Mouse (Mus musculus) forebrain, embryonic 12.5 days (tissue): ENCODE data around the gene Mast4. TPM values are rescaled to one million over a fixed set of nuclear protein-coding genes. Genes with fewer than 3 reads are reported as not detected.

Source experiments
- ATAC-seq: fragments of 200-750 bp; cut with Nextera tagmentation; 2 replicates; pipeline ENCODE4 v1.8.0; 2017; ENCODE audit warnings: moderate TSS enrichment; ENCODE audit not compliant: low FRiP score
- H3K27ac ChIP-seq: fragments of 300-500 bp; sonication (generic); 2 replicates; pipeline ENCODE4 v1.5.1; 2016; ENCODE audit warnings: mild to moderate bottlenecking
- H3K27me3 ChIP-seq: fragments of 300-500 bp; sonication (generic); 2 replicates; pipeline ENCODE4 v1.6.1; 2016; ENCODE audit warnings: mild to moderate bottlenecking
- H3K36me3 ChIP-seq: fragments of 300-500 bp; sonication (generic); replicated peaks from 2 replicates; pipeline ENCODE4 v1.6.1; 2016; ENCODE audit warnings: mild to moderate bottlenecking
- H3K4me1 ChIP-seq: fragments of 300-500 bp; sonication (generic); 2 replicates; pipeline ENCODE4 v1.6.1; 2016
- H3K4me2 ChIP-seq: fragments of 300-500 bp; sonication (generic); 2 replicates; pipeline ENCODE4 v1.6.1; 2016; ENCODE audit warnings: mild to moderate bottlenecking, moderate library complexity
- H3K4me3 ChIP-seq: fragments of 300-500 bp; sonication (generic); replicated peaks from 2 replicates; pipeline ENCODE4 v1.5.1; 2016; ENCODE audit warnings: mild to moderate bottlenecking
- H3K9ac ChIP-seq: fragments of 300-500 bp; sonication (generic); 2 replicates; pipeline ENCODE4 v1.6.1; 2016; ENCODE audit warnings: mild to moderate bottlenecking
- H3K9me3 ChIP-seq: fragments of 300-500 bp; sonication (generic); 2 replicates; pipeline ENCODE4 v1.6.1; 2016
- WGBS: fragments of 180-500 bp; shearing (Covaris S2); methylation state at CpG from one replicate; pipeline ENCODE4 v1.1.7; 2016; 5-methylcytosine and 5-hydroxymethylcytosine counted together
- polyA plus RNA-seq: library from polyadenylated mRNA; unstranded; fragments of >200 nt; fragmentation: Nextera tagmentation; extraction: Ambion mirVana; gene quantifications from 2 replicates; pipeline ENCODE4 v1.2.1, GENCODE M21; 2016

The Mast4 gene
- polyA plus RNA-seq, 1 experiment from 2014 or later: 21.5 TPM

DNA sequence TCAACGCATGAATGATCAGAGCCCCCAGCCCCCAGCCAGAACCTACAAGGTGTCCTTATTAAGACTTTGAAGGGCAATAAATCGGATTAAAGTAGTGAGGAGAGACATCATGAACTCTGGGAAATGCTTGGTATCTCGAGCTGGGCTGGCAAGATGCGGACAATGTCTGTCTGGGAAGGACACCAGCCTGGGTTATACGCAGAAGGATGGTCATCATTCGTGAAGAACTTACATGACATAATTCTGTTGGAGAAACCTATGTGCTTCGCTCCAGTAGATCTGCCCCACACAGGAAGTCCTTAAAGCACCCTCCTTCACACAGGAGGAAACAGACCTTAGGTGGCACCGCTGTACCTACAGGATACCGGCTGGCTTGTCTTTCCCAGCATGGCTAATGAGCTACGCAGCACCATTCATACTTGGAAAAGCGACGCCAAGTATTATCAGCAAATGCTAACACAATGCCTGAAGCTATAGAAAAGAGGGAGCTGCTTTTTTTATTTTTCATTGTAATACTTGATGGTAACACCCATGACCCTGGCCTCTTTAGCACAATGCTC lies 456.5 kb downstream of the Mast4 start:
- Histone ChIP-seq H3K9ac (no peak overlapping the region), H3K4me1 (peaks cover 32% of the 10 kb centered on the region), H3K27ac (no peak overlapping the region), H3K36me3 (no peaks in the 10 kb centered on the region), H3K27me3 (no peaks in the 10 kb centered on the region), H3K4me2 (no peak overlapping the region), H3K4me3 (no peak overlapping the region), H3K9me3 (no peaks in the 10 kb centered on the region)
- no peak for ATAC-seq
- 67% methylated on average over 12 of the region's 12 CpGs for WGBS

DNA sequence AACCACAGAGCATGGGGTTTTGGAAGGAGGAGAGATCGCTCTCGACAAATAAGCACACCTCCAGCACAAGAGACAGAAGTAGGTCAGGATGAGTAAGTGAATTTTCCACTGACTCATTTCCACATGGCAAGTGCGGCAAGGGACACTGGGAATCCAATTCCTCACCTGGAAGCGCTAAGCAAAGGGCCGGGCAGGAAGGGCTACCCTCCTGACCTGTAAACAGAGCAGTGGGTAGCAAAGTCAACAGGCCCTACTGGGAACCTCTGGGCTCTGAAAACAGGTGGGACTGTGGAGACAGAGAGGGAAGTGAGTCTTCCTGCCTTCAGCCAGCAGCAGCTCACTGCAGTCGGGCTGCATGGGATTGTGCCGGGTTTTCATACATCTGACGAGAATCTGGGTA lies 457.1 kb downstream of the Mast4 start:
- WGBS: 85% methylated on average over 8 of the region's 8 CpGs
- H3K4me1 ChIP-seq: peaks cover 36% of the 10 kb centered on the region
- no peak overlapping the region for H3K4me2 ChIP-seq
- no peak overlapping the region for H3K27ac ChIP-seq
- no peak overlapping the region for H3K9ac ChIP-seq
- H3K4me3 ChIP-seq: no peak overlapping the region
- H3K36me3 ChIP-seq: no peaks in the 10 kb centered on the region
- no peaks in the 10 kb centered on the region for H3K27me3 ChIP-seq
- H3K9me3 ChIP-seq: no peaks in the 10 kb centered on the region
- ATAC-seq: no peak

DNA sequence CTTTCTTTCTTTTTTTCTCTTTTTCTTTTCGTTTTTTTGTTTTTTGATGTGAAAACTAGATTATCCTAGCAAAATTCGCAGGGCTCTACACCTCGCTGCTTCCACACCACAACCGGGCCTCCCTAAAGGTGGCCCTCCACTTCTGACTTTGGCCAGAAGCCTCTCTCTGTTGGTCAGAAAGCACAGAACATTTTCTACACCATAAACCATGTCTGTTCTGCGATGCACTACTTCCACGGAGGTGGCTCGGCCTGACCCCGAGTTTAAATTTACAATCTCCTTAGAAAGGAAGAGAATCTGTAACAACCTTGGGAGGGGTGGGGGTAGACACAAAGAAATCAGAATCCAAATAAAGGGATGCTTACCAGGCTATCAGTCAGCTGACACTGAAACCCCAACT lies 458.8 kb downstream of the Mast4 start:
- H3K36me3 ChIP-seq: no peaks in the 10 kb centered on the region
- H3K9me3 ChIP-seq: no peaks in the 10 kb centered on the region
- H3K4me1 ChIP-seq: peaks cover 39% of the 10 kb centered on the region
- no peaks in the 10 kb centered on the region for H3K27me3 ChIP-seq
- ATAC-seq: no peak
- H3K4me2 ChIP-seq: no peak overlapping the region
- 55% methylated on average over 8 of the region's 8 CpGs for WGBS
- no peak overlapping the region for H3K4me3 ChIP-seq
- H3K27ac ChIP-seq: no peak overlapping the region
- H3K9ac ChIP-seq: no peak overlapping the region

DNA sequence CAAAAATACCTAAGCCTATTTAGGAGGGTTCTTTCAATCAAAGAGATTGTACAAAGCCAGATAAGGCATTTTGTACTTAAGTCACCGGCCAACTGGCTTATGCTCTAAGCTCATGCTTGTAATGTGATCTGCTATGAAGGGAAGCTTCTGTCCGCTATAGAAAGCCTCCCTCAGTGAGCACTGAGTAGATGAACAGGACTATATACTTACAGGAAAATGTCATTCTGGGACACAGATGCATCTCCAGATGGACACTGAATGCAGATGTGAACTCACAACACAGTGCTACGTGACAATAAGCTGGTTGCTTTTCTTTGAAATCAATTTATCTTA lies 459.2 kb downstream of the Mast4 start:
- Histone ChIP-seq H3K4me2 (no peak overlapping the region), H3K9ac (no peak overlapping the region), H3K9me3 (no peaks in the 10 kb centered on the region), H3K27ac (no peak overlapping the region), H3K4me1 (peaks cover 39% of the 10 kb centered on the region), H3K4me3 (no peak overlapping the region), H3K27me3 (no peaks in the 10 kb centered on the region), H3K36me3 (no peaks in the 10 kb centered on the region)
- ATAC-seq: no peak
- WGBS: 44% methylated on average over 3 of the region's 3 CpGs

DNA sequence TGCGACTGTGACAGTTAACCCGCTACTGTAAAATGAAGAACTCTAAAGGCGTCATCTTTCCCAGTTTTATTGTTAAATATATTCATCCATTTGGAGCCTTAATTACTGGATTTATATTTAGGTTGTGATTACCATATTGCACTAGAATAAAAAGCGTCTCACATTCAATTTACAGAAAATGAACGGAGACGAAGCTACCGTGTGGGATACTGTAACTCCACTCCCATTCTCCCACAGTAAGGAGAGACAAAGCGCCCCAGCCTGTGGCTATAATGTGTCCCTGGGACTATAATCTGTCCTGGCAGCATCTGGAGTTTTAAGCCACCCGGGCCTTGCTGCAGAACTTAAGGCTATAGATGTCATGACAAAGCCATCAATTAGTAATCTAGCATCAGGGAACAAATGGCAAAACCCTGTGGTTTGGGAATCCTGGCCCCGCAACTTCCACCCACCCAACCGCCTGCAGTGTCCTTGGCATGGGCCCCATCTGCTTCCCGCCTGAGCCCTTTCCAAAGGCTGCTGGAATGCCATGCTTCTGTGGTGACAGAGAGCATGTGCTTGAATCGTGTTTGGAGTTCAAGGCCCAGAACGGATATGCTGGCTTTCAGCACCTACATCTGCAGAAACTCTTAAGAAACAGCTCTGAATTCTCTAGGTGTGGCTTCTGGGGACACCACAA lies 459.7 kb downstream of the Mast4 start:
- no peaks in the 10 kb centered on the region for H3K36me3 ChIP-seq
- H3K4me2 ChIP-seq: no peak overlapping the region
- ATAC-seq: no peak
- no peaks in the 10 kb centered on the region for H3K27me3 ChIP-seq
- no peaks in the 10 kb centered on the region for H3K9me3 ChIP-seq
- H3K4me1 ChIP-seq: peaks cover 39% of the 10 kb centered on the region
- no peak overlapping the region for H3K4me3 ChIP-seq
- 75% methylated on average over 14 of the region's 14 CpGs for WGBS
- H3K27ac ChIP-seq: no peak overlapping the region
- no peak overlapping the region for H3K9ac ChIP-seq

DNA sequence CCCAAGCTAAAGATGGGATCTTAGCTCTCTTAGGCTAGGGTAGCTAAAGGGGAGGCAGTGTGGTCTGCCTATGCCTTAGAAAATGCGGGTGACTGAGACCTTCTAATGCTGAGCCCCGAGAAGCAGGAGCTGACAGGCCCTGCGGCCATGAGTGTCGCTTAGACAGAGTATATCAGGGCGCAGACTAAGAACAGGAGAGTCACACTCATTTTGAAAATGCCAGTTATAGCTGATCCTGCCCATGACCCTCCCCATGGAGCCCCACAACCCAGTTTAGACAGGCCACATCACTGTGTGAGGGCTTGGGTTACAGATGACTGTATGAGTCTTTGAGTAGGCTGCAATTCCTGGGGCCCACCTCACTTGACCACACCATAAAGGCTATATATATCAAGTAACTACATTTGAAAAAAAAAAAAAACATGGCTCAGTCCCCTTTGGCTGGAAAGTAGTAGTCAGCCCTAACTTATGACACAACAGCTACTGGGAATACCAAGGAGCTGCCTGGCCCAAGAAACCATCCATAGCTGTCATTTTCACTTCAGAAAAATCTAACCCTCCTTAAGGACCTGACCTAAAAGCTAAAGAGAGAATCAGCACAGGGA lies 460.8 kb downstream of the Mast4 start:
- Histone ChIP-seq H3K4me2 (no peak overlapping the region), H3K27ac (no peak overlapping the region), H3K27me3 (no peaks in the 10 kb centered on the region), H3K36me3 (no peaks in the 10 kb centered on the region), H3K9me3 (peaks cover 3% of the 10 kb centered on the region), H3K4me1 (peaks cover 36% of the 10 kb centered on the region), H3K4me3 (no peak overlapping the region), H3K9ac (no peak overlapping the region)
- 98% methylated on average over 5 of the region's 5 CpGs for WGBS
- no peak for ATAC-seq

DNA sequence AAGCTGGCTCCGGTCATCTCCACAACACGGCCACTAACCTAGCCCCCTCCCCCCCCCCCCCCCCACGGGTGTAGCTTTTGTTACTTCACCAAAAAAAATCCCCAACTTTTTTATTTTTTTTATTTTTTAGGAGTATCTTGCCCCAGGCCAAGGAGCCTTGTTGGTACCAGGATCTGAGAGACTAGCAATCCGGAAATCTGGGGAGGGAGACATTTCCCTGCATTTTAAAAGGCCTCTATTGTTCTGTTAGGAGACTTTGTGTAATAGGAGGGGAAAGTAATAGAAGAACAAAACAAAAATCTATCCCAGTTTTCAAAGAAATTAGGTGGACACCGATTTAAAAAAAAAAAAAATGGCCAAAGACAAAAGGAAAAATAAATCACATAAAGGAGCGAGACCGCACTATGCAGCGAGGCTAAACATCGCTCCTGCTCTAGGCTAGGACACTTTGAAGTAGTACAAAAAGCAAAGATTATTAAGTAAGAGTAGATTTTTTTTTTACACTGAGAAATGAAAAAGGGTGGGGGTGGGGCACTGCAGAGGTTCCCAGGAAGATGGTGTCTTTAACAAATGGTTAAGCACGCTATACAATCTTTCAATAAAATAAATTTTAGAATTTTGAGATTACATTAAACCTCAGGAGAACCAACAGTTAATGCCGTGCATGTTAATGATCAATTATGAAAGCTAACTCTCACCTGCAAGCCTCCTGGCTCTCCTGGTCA lies 462.8 kb downstream of the Mast4 start:
- no peak overlapping the region for H3K4me2 ChIP-seq
- WGBS: 57% methylated on average over 11 of the region's 11 CpGs
- H3K27me3 ChIP-seq: no peaks in the 10 kb centered on the region
- no peaks in the 10 kb centered on the region; the same call in 1 of the 2 replicates for H3K36me3 ChIP-seq
- H3K4me1 ChIP-seq: peaks cover 27% of the 10 kb centered on the region
- ATAC-seq: no peak
- H3K4me3 ChIP-seq: no peak overlapping the region
- no peak overlapping the region for H3K9ac ChIP-seq
- H3K27ac ChIP-seq: no peak overlapping the region
- peaks cover 9% of the 10 kb centered on the region for H3K9me3 ChIP-seq

DNA sequence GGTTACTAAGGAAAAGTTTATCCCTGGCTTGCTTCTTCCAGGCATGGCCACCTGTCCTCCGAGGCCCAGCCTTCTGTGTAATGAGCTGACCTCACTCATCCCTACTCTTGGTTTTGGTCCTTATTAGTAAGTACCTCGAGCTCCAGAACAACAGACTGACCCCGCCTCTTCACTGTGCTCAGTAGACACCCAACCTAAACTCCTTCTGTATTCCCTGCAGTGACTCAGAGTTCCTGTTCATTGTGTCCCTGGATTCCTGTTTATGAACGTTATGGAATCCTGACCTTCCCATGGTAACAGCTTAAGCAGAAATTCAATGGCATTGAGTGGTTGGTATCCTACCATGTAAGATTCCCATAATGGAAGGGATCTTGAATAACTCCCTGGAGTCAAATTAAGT lies 464.8 kb downstream of the Mast4 start:
- WGBS: 90% methylated on average over 4 of the region's 4 CpGs
- H3K4me1 ChIP-seq: peaks cover 22% of the 10 kb centered on the region
- peaks cover 9% of the 10 kb centered on the region for H3K9me3 ChIP-seq
- no peak for ATAC-seq
- H3K27me3 ChIP-seq: no peaks in the 10 kb centered on the region
- H3K9ac ChIP-seq: no peak overlapping the region
- H3K36me3 ChIP-seq: no peaks in the 10 kb centered on the region; the same call in 1 of the 2 replicates
- no peak overlapping the region for H3K27ac ChIP-seq
- no peak overlapping the region for H3K4me3 ChIP-seq
- no peak overlapping the region for H3K4me2 ChIP-seq

DNA sequence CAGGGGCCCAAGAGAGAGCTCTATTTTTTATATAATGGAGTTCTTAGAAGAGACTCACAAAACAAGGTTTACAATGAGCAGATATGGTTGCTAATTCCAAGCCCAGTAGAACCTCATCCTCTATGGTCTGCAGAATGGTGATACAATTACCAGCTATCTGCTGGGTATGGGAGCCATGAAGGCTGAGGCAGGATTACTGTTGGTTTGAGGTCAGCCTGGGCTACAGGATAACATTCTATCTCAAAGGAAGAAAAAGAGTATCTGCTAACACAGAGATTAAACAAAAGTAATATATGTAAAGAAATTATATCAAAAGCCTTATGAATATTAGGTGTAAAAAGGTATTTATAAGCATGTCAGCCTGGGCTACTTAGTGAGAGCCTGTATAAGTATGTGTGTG lies 467.5 kb downstream of the Mast4 start:
- H3K36me3 ChIP-seq: no peaks in the 10 kb centered on the region; the same call in 1 of the 2 replicates
- H3K9ac ChIP-seq: no peak overlapping the region
- H3K27me3 ChIP-seq: no peaks in the 10 kb centered on the region
- no peak overlapping the region for H3K4me3 ChIP-seq
- H3K4me1 ChIP-seq: peaks cover 8% of the 10 kb centered on the region
- H3K27ac ChIP-seq: no peak overlapping the region
- no peak for ATAC-seq
- H3K4me2 ChIP-seq: no peak overlapping the region
- H3K9me3 ChIP-seq: peaks cover 9% of the 10 kb centered on the region

DNA sequence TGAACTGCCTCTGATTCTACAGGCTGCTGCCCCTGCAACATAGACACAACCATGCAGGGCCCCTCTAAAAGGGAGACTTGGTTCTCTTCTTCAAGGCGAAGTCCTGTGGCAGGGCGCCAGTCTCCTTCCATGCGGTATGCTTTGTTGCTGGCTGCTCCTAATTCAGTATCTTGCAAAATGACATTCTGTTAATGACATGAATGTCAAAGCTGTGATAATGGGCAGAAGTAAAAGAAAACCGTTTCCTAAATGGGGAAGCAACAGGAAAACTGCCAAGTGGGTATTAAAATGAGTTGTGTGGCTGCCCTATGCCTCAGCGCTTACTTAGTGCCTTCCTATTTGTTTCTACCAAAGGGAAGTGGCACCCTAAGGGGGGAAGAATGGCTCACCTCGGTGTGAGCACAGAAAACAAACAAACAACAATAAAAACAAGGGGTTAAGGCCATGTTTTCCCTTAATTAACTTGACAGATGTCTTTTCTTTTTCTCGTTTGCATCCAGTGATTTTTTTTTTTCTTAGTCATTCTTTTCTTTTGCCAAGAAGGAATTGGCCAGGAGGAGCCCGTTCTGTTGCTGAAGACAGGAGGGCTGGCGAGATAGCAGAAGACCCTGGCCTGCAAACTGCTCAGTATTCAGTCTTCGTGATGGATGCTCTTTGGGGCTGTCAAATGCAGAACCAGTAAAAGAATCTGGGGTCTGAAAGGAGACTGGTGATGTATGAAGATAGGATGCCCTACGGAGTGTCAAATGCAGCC lies 468.1 kb downstream of the Mast4 start:
- Histone ChIP-seq H3K36me3 (no peaks in the 10 kb centered on the region; the same call in 1 of the 2 replicates), H3K4me2 (no peak overlapping the region), H3K9me3 (peaks cover 9% of the 10 kb centered on the region), H3K27ac (0 out of 2 replicates have a peak overlapping the region, but pooled peaks have one; percentile 32), H3K27me3 (no peaks in the 10 kb centered on the region), H3K4me1 (peaks cover 8% of the 10 kb centered on the region), H3K9ac (no peak overlapping the region), H3K4me3 (no peak overlapping the region)
- peak; percentile 33; the same call in 1 of the 2 replicates for ATAC-seq
- 38% methylated on average over 11 of the region's 11 CpGs for WGBS

DNA sequence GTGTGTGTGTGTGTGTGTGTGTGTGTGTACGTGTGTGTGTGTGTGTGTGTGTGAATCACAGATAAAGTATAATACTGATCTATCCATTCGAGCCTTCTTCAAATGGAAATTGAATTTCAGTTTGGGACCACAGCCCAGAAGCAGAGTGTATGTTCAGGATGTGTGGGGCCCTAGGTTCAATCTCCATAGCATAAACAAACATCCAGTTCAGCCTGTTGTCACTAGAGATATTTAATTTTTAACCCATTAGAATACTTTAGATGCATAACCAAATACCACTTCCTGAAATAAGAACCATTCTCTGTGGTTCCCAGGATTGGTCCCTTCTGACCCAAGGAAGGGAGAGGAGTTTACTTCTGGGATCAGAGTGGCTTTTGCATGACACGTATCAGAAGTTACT lies 468.8 kb downstream of the Mast4 start:
- ATAC-seq: no peak
- Histone ChIP-seq H3K4me3 (no peak overlapping the region), H3K27ac (no peak overlapping the region), H3K9ac (no peak overlapping the region), H3K9me3 (peaks cover 9% of the 10 kb centered on the region), H3K27me3 (no peaks in the 10 kb centered on the region), H3K4me1 (peaks cover 12% of the 10 kb centered on the region), H3K36me3 (no peaks in the 10 kb centered on the region; the same call in 1 of the 2 replicates), H3K4me2 (no peak overlapping the region)
- WGBS: 77% methylated on average over 3 of the region's 3 CpGs

DNA sequence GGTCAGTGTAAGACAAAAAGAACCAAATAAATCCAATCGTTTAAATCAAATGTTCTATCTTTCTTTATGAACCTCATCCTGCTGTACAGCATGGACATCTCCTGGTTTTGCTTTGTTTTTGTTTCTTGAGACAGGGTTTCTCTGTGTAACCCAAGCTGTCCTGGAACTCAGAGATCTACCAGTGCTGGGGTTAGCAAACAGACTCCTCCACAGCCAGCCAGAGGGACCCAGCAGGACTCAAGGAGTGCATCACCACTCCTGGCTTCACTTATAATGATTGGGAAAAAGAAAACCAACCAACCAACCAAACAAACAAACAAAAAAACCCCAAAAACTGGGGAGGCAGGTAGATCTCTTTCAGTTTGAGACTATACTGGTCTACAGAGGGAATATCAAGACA lies 469.5 kb downstream of the Mast4 start:
- Histone ChIP-seq H3K27ac (no peak overlapping the region), H3K27me3 (no peaks in the 10 kb centered on the region), H3K4me3 (no peak overlapping the region), H3K4me1 (peaks cover 12% of the 10 kb centered on the region), H3K4me2 (no peak overlapping the region), H3K9me3 (peaks cover 9% of the 10 kb centered on the region), H3K36me3 (no peaks in the 10 kb centered on the region; the same call in 1 of the 2 replicates), H3K9ac (no peak overlapping the region)
- no peak for ATAC-seq
- 83% methylated on average over 1 of the region's 1 CpGs for WGBS
